Mouse (Mus musculus): Measurements from ENCODE around the gene Clec3a. TPM values are rescaled to one million over a fixed set of nuclear protein-coding genes. Genes with fewer than 3 reads are reported as not detected.

Clec3a gene
- polyA plus RNA-seq, 1 experiment from 2014 or later, result 0.29 TPM

DNA sequence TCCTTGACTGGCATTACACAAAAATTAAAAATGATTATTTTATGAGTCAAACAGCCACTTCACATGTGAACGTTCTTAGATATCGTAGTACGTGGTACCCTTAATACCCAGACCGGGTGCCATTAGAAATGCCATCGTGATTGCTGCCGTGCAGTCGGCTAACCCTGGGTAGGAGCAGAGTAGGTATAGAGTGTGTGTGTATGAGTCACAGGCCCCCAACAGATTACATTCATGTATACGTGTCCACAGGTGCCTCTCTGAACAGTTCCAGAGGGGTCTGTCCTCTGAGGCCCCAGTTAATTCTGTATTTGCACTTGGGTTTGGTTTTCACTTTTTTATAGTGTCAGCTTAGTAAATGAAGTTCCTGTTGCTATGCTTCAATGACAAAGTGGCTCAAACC lies 34.4 kb downstream of the Clec3a start:
- Histone ChIP-seq H3K36me3 (ENCODE audit: control insufficient read depth, insufficient read depth, low read length) (no peaks in the 10 kb centered on the region), H3K27me3 (replicated peaks; ENCODE audit: control insufficient read depth, insufficient read depth, low read length) (no peaks in the 10 kb centered on the region; the same call in 1 of the 2 replicates), H3K27ac (ENCODE audit: low read depth, low read length) (no peak overlapping the region), H3K4me2 (ENCODE audit: low read length) (no peak overlapping the region), H3K4me3 (ENCODE audit: low read length) (no peak overlapping the region), H3K4me1 (ENCODE audit: control insufficient read depth, insufficient read depth, low read depth, low read length) (peaks cover 5% of the 10 kb centered on the region), H3K9me3 (ENCODE audit: control insufficient read depth, low read length) (no peaks in the 10 kb centered on the region), H3K9ac (ENCODE audit: low read depth, low read length) (no peak overlapping the region)
- 87% methylated on average over 8 of the region's 8 CpGs for WGBS
- no peak for ATAC-seq

DNA sequence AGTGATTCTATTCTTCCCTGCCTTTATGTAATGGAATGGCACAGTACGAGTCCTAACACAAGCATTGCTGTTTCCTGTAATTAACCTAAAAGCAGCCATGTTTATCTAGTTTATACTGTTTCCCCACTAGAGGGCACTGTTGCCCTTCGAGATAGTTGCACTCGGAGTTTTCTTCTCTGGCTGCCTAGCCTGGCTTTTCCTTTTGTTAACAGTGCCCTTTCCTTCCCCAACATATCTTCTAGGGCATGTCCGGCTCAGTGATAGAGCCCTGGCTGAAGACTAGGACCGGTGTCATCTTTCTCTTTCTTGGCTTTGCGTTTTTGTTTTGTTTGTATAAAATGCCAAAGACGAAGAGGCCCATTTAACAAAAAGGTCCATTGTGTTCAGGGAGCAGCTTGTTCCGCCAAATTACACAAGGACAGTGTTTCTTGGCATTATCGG lies 34.9 kb downstream of the Clec3a start:
- peak overlapping the region; percentile 8 for H3K4me2 ChIP-seq (ENCODE audit: low read length)
- no peaks in the 10 kb centered on the region for H3K36me3 ChIP-seq (ENCODE audit: control insufficient read depth, insufficient read depth, low read length)
- no peaks in the 10 kb centered on the region; the same call in 1 of the 2 replicates for H3K27me3 ChIP-seq (replicated peaks; ENCODE audit: control insufficient read depth, insufficient read depth, low read length)
- peaks cover 5% of the 10 kb centered on the region for H3K4me1 ChIP-seq (ENCODE audit: control insufficient read depth, insufficient read depth, low read depth, low read length)
- WGBS, result 3% methylated on average over 9 of the region's 9 CpGs
- H3K9me3 ChIP-seq (ENCODE audit: control insufficient read depth, low read length), result no peaks in the 10 kb centered on the region
- no peak overlapping the region for H3K4me3 ChIP-seq (ENCODE audit: low read length)
- H3K27ac ChIP-seq (ENCODE audit: low read depth, low read length), result no peak overlapping the region
- peak; percentile 65; the same call in 1 of the 2 replicates for ATAC-seq
- H3K9ac ChIP-seq (ENCODE audit: low read depth, low read length), result no peak overlapping the region

DNA sequence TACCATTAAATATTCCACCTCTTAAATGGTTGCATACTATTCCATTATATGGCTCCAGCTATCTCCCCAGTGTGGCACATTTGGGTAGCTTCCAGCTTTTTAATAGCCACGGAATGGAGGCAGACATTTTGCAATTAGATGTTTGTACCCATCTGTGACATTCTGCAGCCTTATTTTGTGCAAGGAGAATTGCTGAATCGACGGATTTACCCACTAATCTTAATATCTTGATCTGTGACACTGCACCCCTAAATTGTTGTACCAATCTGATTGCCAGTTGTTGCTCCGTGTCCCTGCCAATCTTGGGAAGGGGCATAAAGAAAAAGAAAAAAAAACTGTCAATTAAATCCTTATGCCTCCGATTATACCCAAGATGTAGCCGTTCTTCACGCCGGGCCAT lies 37.4 kb downstream of the Clec3a start:
- ATAC-seq, result no peak
- no peak overlapping the region for H3K4me3 ChIP-seq (ENCODE audit: low read length)
- no peaks in the 10 kb centered on the region for H3K36me3 ChIP-seq (ENCODE audit: control insufficient read depth, insufficient read depth, low read length)
- H3K9me3 ChIP-seq (ENCODE audit: control insufficient read depth, low read length), result no peaks in the 10 kb centered on the region
- H3K9ac ChIP-seq (ENCODE audit: low read depth, low read length), result no peak overlapping the region
- H3K4me2 ChIP-seq (ENCODE audit: low read length), result no peak overlapping the region
- H3K27me3 ChIP-seq (replicated peaks; ENCODE audit: control insufficient read depth, insufficient read depth, low read length), result no peaks in the 10 kb centered on the region; the same call in 1 of the 2 replicates
- no peak overlapping the region for H3K27ac ChIP-seq (ENCODE audit: low read depth, low read length)
- WGBS, result 79% methylated on average over 8 of the region's 8 CpGs
- peaks cover 5% of the 10 kb centered on the region for H3K4me1 ChIP-seq (ENCODE audit: control insufficient read depth, insufficient read depth, low read depth, low read length)

DNA sequence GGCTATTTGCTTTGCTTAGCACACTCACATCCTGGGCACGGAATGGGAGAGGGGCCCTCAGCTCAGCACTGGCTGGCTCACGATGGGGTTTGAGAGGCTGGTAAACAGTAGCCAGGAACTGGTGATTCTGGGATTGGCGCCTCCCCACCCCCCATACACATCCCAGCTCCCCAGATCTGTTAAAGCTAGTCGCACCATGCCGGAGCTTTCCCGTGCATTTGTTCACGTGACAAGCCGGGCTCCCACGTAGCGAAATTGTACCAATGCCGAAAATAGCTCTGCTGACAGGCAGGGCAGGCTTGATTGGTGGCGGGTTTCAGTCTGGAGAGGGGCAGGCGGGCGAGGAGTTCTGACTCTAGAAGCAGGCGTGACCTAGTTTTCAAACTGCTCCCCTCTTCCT lies 38.1 kb downstream of the Clec3a start:
- no peaks in the 10 kb centered on the region for H3K9me3 ChIP-seq (ENCODE audit: control insufficient read depth, low read length)
- peaks cover 5% of the 10 kb centered on the region for H3K4me1 ChIP-seq (ENCODE audit: control insufficient read depth, insufficient read depth, low read depth, low read length)
- H3K4me3 ChIP-seq (ENCODE audit: low read length), result no peak overlapping the region
- ATAC-seq, result no peak
- no peaks in the 10 kb centered on the region for H3K36me3 ChIP-seq (ENCODE audit: control insufficient read depth, insufficient read depth, low read length)
- H3K27ac ChIP-seq (ENCODE audit: low read depth, low read length), result no peak overlapping the region
- no peaks in the 10 kb centered on the region; the same call in 1 of the 2 replicates for H3K27me3 ChIP-seq (replicated peaks; ENCODE audit: control insufficient read depth, insufficient read depth, low read length)
- WGBS, result 73% methylated on average over 15 of the region's 15 CpGs
- no peak overlapping the region for H3K9ac ChIP-seq (ENCODE audit: low read depth, low read length)
- no peak overlapping the region for H3K4me2 ChIP-seq (ENCODE audit: low read length)

DNA sequence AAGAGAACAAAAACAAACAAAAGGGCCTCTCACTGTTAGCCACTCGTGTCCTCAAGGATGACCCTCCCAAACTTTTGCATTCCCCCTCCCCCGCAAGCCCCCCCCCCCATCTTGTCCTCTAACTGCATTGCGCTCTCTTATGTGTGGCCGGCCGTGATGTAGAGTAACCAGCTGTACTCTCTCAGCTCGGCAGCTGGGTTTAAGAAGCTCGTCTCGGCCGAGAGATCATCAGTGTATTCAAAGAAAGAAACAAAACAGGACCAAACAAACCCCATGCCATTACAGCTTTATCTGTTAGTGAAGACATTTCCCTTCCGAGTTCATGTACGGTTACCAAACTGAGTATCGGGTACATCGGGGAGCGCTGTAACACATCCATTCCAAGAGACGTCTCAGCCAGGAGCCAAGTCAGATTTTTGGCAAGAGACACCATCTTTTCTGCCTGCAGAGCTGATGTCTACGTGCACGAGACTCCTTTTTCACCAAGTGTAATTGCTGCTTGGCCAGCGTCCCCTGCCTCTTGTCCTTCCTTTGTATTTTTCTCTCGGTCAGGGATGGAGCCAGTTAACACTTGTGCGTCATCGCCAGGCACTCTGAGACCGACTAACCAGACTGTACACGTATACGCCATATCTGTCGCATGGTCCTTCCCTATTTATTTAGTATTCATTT lies 40.4 kb downstream of the Clec3a start:
- Histone ChIP-seq H3K36me3 (ENCODE audit: control insufficient read depth, insufficient read depth, low read length) (no peaks in the 10 kb centered on the region), H3K9ac (ENCODE audit: low read depth, low read length) (no peak overlapping the region), H3K4me1 (ENCODE audit: control insufficient read depth, insufficient read depth, low read depth, low read length) (peaks cover 6% of the 10 kb centered on the region), H3K4me3 (ENCODE audit: low read length) (no peak overlapping the region), H3K27me3 (replicated peaks; ENCODE audit: control insufficient read depth, insufficient read depth, low read length) (no peaks in the 10 kb centered on the region; the same call in 1 of the 2 replicates), H3K27ac (ENCODE audit: low read depth, low read length) (no peak overlapping the region), H3K4me2 (ENCODE audit: low read length) (no peak overlapping the region), H3K9me3 (ENCODE audit: control insufficient read depth, low read length) (no peaks in the 10 kb centered on the region)
- 60% methylated on average over 25 of the region's 25 CpGs for WGBS
- no peak for ATAC-seq

DNA sequence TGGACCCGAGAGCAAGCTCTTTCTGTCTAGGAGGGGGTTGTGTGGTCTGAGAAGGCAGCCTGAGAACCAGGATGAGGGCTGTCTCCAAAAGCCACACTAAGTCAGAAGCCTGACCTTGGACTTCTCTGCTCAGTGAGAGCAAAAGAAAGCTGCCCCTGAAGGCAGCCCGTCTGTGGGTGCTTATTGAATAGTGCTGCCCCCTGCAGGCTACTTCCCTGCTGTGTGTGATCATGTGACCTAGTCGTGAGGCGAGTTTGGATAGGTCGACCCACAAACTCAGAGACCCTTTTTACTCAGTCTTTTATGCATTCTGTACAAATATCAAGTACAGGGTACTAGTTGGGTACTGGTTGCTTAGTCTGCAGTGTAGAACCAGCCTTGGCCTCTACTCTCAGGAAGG lies 42.7 kb downstream of the Clec3a start:
- H3K4me2 ChIP-seq (ENCODE audit: low read length), result no peak overlapping the region
- WGBS, result 69% methylated on average over 5 of the region's 5 CpGs
- H3K27me3 ChIP-seq (replicated peaks; ENCODE audit: control insufficient read depth, insufficient read depth, low read length), result no peaks in the 10 kb centered on the region
- no peaks in the 10 kb centered on the region for H3K9me3 ChIP-seq (ENCODE audit: control insufficient read depth, low read length)
- H3K27ac ChIP-seq (ENCODE audit: low read depth, low read length), result no peak overlapping the region
- H3K36me3 ChIP-seq (ENCODE audit: control insufficient read depth, insufficient read depth, low read length), result no peaks in the 10 kb centered on the region
- ATAC-seq, result no peak
- H3K4me1 ChIP-seq (ENCODE audit: control insufficient read depth, insufficient read depth, low read depth, low read length), result peaks cover 6% of the 10 kb centered on the region
- H3K9ac ChIP-seq (ENCODE audit: low read depth, low read length), result no peak overlapping the region
- no peak overlapping the region for H3K4me3 ChIP-seq (ENCODE audit: low read length)

DNA sequence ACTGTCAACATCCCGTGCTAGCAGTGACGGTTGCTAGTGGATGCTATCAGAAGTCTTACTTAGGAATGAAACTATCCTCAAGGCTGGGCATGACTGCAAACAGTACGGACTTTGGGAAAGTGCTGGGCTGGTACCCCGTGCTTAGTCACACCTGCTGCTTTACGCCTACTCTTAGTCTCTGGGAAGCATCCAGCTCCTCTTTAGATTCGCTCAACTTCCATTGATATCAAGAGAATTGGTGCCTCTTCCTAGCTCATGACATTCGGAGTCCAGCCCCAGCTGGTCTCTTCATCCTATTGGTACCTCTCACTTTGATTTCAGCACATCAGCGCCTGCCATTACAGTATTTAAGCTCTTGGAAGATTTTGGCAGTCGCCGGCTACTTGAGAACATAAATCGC lies 44.7 kb downstream of the Clec3a start:
- Histone ChIP-seq H3K27ac (ENCODE audit: low read depth, low read length) (no peak overlapping the region), H3K27me3 (replicated peaks; ENCODE audit: control insufficient read depth, insufficient read depth, low read length) (no peaks in the 10 kb centered on the region), H3K4me1 (ENCODE audit: control insufficient read depth, insufficient read depth, low read depth, low read length) (peaks cover 6% of the 10 kb centered on the region), H3K9me3 (ENCODE audit: control insufficient read depth, low read length) (no peaks in the 10 kb centered on the region), H3K9ac (ENCODE audit: low read depth, low read length) (no peak overlapping the region), H3K4me3 (ENCODE audit: low read length) (no peak overlapping the region), H3K4me2 (ENCODE audit: low read length) (no peak overlapping the region), H3K36me3 (ENCODE audit: control insufficient read depth, insufficient read depth, low read length) (no peaks in the 10 kb centered on the region)
- no peak for ATAC-seq
- 85% methylated on average over 11 of the region's 11 CpGs for WGBS

DNA sequence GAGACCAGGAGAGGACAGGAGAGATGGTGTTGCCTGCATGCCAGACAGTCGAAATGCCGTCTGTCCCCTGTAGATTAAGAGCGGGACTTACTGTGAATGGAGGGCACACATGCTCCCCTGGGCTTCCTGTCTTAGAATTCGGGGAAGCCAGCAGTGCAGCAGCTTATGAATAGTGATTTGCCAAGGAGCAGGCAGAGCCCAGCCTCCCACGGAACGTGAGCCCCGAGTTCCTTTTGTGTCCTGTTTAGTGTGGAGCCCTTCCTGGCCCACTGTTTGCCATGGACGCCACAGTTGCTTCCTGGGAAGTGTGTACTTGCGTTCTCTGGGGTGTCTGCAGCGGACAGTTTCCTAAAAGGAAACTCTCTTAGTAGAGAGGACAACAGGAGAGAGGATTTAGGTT lies 45.4 kb downstream of the Clec3a start:
- no peak for ATAC-seq
- Histone ChIP-seq H3K4me3 (ENCODE audit: low read length) (no peak overlapping the region), H3K4me2 (ENCODE audit: low read length) (0 out of 2 replicates have a peak overlapping the region, but pooled peaks have one; percentile 19), H3K27me3 (replicated peaks; ENCODE audit: control insufficient read depth, insufficient read depth, low read length) (no peaks in the 10 kb centered on the region), H3K9me3 (ENCODE audit: control insufficient read depth, low read length) (no peaks in the 10 kb centered on the region), H3K9ac (ENCODE audit: low read depth, low read length) (no peak overlapping the region), H3K4me1 (ENCODE audit: control insufficient read depth, insufficient read depth, low read depth, low read length) (peaks cover 6% of the 10 kb centered on the region), H3K36me3 (ENCODE audit: control insufficient read depth, insufficient read depth, low read length) (no peaks in the 10 kb centered on the region), H3K27ac (ENCODE audit: low read depth, low read length) (no peak overlapping the region)
- WGBS, result 44% methylated on average over 10 of the region's 10 CpGs

DNA sequence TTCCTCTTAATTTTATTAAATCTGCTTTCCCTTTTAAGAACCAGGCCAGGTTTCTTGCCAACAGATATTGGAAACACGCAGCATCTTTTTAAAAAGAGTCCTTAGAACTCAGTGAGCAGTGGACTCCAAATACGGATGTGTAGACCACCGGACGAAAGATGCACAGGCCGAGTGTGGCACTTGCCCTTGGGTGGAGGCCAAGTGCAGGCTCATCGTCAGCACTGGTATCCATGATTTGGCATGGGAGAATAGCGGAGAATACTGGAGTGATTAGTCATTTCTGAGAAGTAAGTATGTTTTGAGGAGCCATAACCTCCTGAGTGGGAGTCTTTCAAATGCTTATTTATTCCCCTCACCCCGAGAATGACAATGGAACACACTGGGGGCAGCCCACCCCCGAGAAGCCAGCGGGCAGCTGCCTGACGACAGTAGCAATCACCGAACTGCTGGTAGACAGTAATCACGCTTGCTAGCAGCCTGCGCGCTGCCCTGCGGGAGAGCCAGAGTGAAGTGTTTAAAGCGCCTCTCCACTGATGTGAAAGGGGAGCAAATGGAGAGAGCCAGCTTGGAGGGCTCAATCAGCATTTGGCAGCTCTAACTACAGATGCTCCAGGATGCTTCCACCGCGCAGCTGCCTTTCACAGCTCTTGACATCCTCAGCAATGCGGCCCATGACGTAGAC lies 50.8 kb downstream of the Clec3a start:
- Histone ChIP-seq H3K9ac (ENCODE audit: low read depth, low read length) (no peak overlapping the region), H3K4me3 (ENCODE audit: low read length) (no peak overlapping the region), H3K36me3 (ENCODE audit: control insufficient read depth, insufficient read depth, low read length) (no peaks in the 10 kb centered on the region), H3K4me1 (ENCODE audit: control insufficient read depth, insufficient read depth, low read depth, low read length) (no peaks in the 10 kb centered on the region; the same call in 1 of the 2 replicates), H3K4me2 (ENCODE audit: low read length) (peak overlapping the region; percentile 18; the same call in 1 of the 2 replicates), H3K27me3 (replicated peaks; ENCODE audit: control insufficient read depth, insufficient read depth, low read length) (no peaks in the 10 kb centered on the region; the same call in 1 of the 2 replicates), H3K27ac (ENCODE audit: low read depth, low read length) (no peak overlapping the region), H3K9me3 (ENCODE audit: control insufficient read depth, low read length) (no peaks in the 10 kb centered on the region)
- ATAC-seq, result peak; percentile 67; the same call in 1 of the 2 replicates
- 46% methylated on average over 21 of the region's 21 CpGs for whole genome bisulfite sequencing

Measured in hindbrain, embryonic 16.5 days (tissue).